Mouse (Mus musculus) liver, postnatal 0 days (tissue): Measurements from ENCODE around the gene Golt1a.

ENCODE experiments used
- CTCF ChIP-seq: sonication (generic); IDR thresholded peaks from 2 replicates; pipeline ENCODE4 v1.5.1; 2016; ENCODE audit warnings: antibody characterized with exemption, low read depth
- EP300 ChIP-seq: IDR thresholded peaks from 2 replicates; pipeline ENCODE4 v1.6.1; 2016; ENCODE audit warnings: antibody characterized with exemption, low read depth, mild to moderate bottlenecking

DNA sequence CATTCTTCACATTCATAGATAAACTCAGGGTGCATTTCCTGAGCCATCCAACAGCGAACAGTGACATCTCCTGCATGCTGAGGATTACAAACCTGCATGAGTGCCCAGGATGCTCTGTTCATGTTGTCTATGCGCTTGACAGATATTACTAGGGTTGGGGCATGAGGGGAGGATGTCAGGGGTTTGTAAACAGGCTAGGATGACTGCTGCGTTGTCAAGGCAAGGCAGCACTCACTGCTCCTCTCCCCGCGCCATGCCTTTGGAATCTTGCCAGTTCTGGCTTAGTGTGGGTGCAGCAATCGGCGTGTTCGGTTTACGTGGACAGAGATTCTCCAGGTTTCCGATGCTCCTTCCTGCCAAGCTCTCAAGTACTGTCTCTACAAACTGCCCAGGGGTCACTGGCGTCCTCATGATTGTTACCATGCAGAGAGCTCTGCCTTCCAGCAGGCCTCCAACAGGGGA is 29.9 kb upstream of the Golt1a start:
- no peak for TF ChIP-seq EP300
- no peak for TF ChIP-seq CTCF
